Mouse (Mus musculus) limb, embryonic 13.5 days (tissue): Measurements from ENCODE around the gene Tmem184b. TPM values are rescaled to one million over a fixed set of nuclear protein-coding genes. Genes with fewer than 3 reads are reported as not detected.

Experiments
- ATAC-seq: fragments of 200-750 bp; cut with Nextera tagmentation; 2 replicates; pipeline ENCODE4 v1.8.0; 2017; ENCODE audit warnings: low read depth, moderate number of reproducible peaks, moderate TSS enrichment; ENCODE audit not compliant: low FRiP score
- H3K27ac ChIP-seq: fragments of 300-500 bp; sonication (generic); 2 replicates; pipeline ENCODE4 v1.5.1; 2015; ENCODE audit warnings: inconsistent platforms, mild to moderate bottlenecking, moderate library complexity
- H3K27me3 ChIP-seq: fragments of 300-500 bp; sonication (generic); 2 replicates; pipeline ENCODE4 v1.6.1; 2015; ENCODE audit warnings: mild to moderate bottlenecking, inconsistent platforms
- H3K36me3 ChIP-seq: fragments of 300-500 bp; sonication (generic); 2 replicates; pipeline ENCODE4 v1.6.1; 2015; ENCODE audit warnings: inconsistent platforms, mild to moderate bottlenecking, moderate library complexity
- H3K4me1 ChIP-seq: fragments of 300-500 bp; sonication (generic); 2 replicates; pipeline ENCODE4 v1.6.1; 2015; ENCODE audit warnings: inconsistent platforms
- H3K4me2 ChIP-seq: fragments of 300-500 bp; sonication (generic); replicated peaks from 2 replicates; pipeline ENCODE4 v1.6.1; 2015; ENCODE audit warnings: inconsistent platforms, mild to moderate bottlenecking, moderate library complexity
- H3K4me3 ChIP-seq: fragments of 300-500 bp; sonication (generic); 2 replicates; pipeline ENCODE4 v1.5.1; 2015; ENCODE audit warnings: moderate library complexity, mild to moderate bottlenecking, inconsistent platforms
- H3K9ac ChIP-seq: fragments of 300-500 bp; sonication (generic); 2 replicates; pipeline ENCODE4 v1.6.1; 2015; ENCODE audit warnings: mild to moderate bottlenecking, inconsistent platforms
- H3K9me3 ChIP-seq: fragments of 300-500 bp; sonication (generic); 2 replicates; pipeline ENCODE4 v1.6.1; 2016; ENCODE audit warnings: inconsistent platforms
- WGBS: fragments of 180-500 bp; shearing (Covaris S2); methylation state at CpG from one replicate; pipeline ENCODE4 v1.1.7; 2015; 5-methylcytosine and 5-hydroxymethylcytosine counted together
- polyA plus RNA-seq: library from polyadenylated mRNA; unstranded; fragments of >200 nt; fragmentation: Nextera tagmentation; extraction: Ambion mirVana; gene quantifications from 2 replicates; pipeline ENCODE4 v1.2.1, GENCODE M21; 2015

Gene Tmem184b
- polyA plus RNA-seq, 1 experiment from 2014 or later: 77.6 TPM

DNA sequence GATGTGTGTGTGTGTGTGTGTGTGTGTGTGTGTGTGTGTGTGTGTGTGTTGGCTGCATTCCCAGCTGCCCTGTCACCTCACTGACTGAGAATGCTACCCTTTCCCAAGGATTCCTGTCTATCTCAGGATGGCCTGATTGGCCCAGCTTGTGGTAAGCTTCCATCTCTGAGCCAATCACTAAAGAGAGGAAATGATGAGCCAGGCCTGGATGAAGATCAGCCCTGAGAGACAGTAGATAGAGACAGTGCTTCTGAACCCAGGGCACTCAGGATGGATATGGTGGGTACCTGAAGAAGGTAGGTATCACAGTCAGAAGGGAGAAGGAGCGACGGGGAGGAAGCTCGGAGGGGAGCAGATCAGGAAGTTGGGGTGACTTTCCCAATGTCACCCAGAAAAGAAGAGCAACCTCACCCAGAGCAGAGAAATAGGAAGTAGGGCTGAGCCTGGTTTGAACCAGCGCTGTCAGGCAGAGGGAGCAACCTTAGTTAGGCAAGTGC, 5.8 kb upstream of the Tmem184b start:
- WGBS: 85% methylated on average over 4 of the region's 4 CpGs
- no peak for ATAC-seq

DNA sequence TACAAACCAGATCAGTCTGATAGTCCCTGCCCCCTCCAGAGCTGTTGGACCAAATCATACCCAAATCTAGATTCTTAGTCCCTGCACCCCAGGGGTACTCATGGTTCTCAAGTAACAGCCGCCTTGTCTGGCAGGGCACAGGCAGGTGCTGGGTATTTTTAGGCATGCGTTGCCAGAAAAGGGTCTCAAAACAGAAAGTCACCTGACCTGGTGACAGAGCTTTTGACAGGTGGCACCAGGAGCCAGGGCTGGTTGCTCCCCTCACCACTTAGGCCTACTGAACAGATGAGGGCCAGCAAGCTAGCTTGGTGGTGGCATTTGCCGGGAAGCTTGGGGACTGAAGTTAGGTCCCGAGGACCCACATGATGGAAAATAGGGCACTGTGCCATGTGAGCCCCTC, 3.2 kb upstream of the Tmem184b start:
- H3K4me2 ChIP-seq: no peak overlapping the region
- H3K4me1 ChIP-seq: peaks cover 21% of the 10 kb centered on the region
- H3K27me3 ChIP-seq: no peaks in the 10 kb centered on the region
- no peak for ATAC-seq
- no peaks in the 10 kb centered on the region for H3K9me3 ChIP-seq
- H3K27ac ChIP-seq: no peak overlapping the region
- H3K9ac ChIP-seq: no peak overlapping the region
- H3K4me3 ChIP-seq: no peak overlapping the region
- 73% methylated on average over 4 of the region's 4 CpGs for WGBS
- no peaks in the 10 kb centered on the region for H3K36me3 ChIP-seq

More for the DNA sequence above, 5.8 kb upstream of the Tmem184b start:
- H3K9me3 ChIP-seq: no peaks in the 10 kb centered on the region
- H3K27ac ChIP-seq: no peak overlapping the region
- H3K4me3 ChIP-seq: no peak overlapping the region
- H3K27me3 ChIP-seq: no peaks in the 10 kb centered on the region
- no peaks in the 10 kb centered on the region for H3K36me3 ChIP-seq
- no peak overlapping the region for H3K9ac ChIP-seq
- no peak overlapping the region for H3K4me2 ChIP-seq
- H3K4me1 ChIP-seq: peaks cover 9% of the 10 kb centered on the region

DNA sequence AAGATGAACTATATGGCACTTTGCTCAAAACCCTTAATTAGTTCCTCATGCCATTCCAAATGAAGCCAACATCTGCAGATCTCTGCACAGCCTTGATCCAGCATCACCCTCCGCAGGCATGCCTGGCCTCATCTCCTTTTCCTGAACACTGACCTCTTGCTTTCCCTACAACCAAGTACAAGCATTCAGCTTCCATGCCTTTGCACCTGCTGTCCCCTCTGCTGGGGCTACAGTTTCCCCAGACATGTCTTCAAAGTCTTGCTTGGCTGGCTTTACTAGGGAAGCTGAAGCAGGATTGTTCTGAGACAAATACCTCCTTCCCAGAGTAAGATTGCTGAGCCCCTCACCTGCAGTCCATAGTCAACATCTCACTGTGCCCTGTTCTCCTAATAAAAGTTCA, 908 bp upstream of the Tmem184b start:
- ATAC-seq: no peak
- peak overlapping the region; percentile 14; the same call in 1 of the 2 replicates for H3K9ac ChIP-seq
- H3K9me3 ChIP-seq: no peaks in the 10 kb centered on the region
- no peaks in the 10 kb centered on the region for H3K27me3 ChIP-seq
- peak overlapping the region; percentile 88 for H3K4me2 ChIP-seq
- peaks cover 44% of the 10 kb centered on the region for H3K4me1 ChIP-seq
- 21% methylated on average over 1 of the region's 1 CpGs for WGBS
- peak overlapping the region; percentile 94 for H3K4me3 ChIP-seq
- no peaks in the 10 kb centered on the region for H3K36me3 ChIP-seq
- no peak overlapping the region for H3K27ac ChIP-seq

DNA sequence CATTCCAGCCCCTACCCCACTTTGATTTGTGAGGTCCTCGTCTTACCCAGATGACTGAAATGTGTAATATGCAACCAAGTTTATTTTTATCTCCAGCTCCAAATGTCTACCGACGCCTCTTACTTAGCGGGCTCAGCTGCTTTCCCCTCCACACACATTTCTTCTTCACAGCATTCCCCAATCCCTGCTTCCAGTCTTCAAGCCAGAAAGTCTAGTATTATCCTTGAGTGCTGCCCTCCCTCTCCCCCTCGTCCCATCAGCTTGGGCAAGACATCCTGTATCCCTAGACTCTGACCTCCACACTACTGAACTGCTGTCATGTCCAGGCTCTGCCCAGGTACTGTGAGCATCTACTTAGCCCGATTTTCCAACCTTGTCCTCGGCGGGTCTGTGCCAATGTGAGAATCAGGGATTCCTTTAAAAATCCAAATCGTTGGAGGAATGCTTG, 418 bp upstream of the Tmem184b start:
- H3K9me3 ChIP-seq: no peaks in the 10 kb centered on the region
- 14% methylated on average over 9 of the region's 9 CpGs for WGBS
- ATAC-seq: no peak
- H3K9ac ChIP-seq: peak overlapping the region; percentile 95
- peaks cover 45% of the 10 kb centered on the region for H3K4me1 ChIP-seq
- H3K4me3 ChIP-seq: peak overlapping the region; percentile 94
- H3K27ac ChIP-seq: peak overlapping the region; percentile 83; the same call in 1 of the 2 replicates
- H3K4me2 ChIP-seq: peak overlapping the region; percentile 88
- H3K36me3 ChIP-seq: no peaks in the 10 kb centered on the region
- H3K27me3 ChIP-seq: no peaks in the 10 kb centered on the region

DNA sequence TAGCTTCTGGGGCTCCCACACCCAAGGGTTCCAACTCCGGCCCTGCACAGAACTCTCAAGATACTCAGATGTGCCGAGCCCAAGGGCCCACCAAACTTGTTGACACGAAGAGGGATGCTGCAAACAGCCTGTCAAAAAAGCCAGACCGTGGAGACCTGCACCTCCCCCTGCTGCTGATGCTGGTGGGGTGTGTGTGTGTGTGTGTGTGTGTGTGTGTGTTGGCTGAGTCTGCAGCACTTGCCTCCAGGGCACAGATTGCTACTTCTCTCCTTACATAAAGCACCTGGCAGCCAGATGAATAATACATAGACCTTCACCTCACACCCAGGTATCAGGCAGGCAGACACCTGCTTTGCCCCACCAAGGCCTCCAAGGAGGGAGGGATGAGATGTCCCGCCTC, 1.2 kb downstream of the Tmem184b start:
- H3K4me2 ChIP-seq: peak overlapping the region; percentile 88
- H3K4me1 ChIP-seq: peaks cover 45% of the 10 kb centered on the region
- peaks cover 10% of the 10 kb centered on the region for H3K36me3 ChIP-seq
- no peak overlapping the region for H3K27ac ChIP-seq
- peak overlapping the region; percentile 95 for H3K9ac ChIP-seq
- WGBS: 18% methylated on average over 5 of the region's 5 CpGs
- H3K9me3 ChIP-seq: no peaks in the 10 kb centered on the region
- ATAC-seq: no peak
- peak overlapping the region; percentile 94 for H3K4me3 ChIP-seq
- H3K27me3 ChIP-seq: no peaks in the 10 kb centered on the region

DNA sequence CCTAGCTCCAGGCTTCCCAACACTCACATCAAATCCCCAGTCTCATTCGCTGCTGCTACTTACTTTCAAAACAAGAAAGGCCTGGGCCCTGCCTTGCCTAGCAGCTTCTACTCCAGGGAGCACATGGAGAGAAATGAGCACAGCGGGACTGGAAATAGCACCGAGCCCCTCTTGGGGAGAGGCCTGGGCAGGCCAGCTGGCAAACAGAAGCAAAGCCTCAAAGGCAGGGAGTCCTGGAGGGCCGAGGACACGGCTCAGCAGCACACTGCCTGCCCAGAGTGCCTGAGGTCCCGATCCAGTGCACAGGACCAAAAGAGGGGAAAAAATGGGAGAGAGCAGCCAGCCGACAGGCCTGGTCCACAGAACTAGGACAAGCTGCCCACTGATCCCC, 2.4 kb downstream of the Tmem184b start:
- H3K27me3 ChIP-seq: no peaks in the 10 kb centered on the region
- H3K4me2 ChIP-seq: peak overlapping the region; percentile 88
- H3K9me3 ChIP-seq: no peaks in the 10 kb centered on the region
- peak overlapping the region; percentile 94 for H3K4me3 ChIP-seq
- WGBS: 53% methylated on average over 7 of the region's 7 CpGs
- no peak for ATAC-seq
- H3K27ac ChIP-seq: no peak overlapping the region
- peaks cover 45% of the 10 kb centered on the region for H3K4me1 ChIP-seq
- peak overlapping the region; percentile 40 for H3K9ac ChIP-seq
- H3K36me3 ChIP-seq: peaks cover 16% of the 10 kb centered on the region

DNA sequence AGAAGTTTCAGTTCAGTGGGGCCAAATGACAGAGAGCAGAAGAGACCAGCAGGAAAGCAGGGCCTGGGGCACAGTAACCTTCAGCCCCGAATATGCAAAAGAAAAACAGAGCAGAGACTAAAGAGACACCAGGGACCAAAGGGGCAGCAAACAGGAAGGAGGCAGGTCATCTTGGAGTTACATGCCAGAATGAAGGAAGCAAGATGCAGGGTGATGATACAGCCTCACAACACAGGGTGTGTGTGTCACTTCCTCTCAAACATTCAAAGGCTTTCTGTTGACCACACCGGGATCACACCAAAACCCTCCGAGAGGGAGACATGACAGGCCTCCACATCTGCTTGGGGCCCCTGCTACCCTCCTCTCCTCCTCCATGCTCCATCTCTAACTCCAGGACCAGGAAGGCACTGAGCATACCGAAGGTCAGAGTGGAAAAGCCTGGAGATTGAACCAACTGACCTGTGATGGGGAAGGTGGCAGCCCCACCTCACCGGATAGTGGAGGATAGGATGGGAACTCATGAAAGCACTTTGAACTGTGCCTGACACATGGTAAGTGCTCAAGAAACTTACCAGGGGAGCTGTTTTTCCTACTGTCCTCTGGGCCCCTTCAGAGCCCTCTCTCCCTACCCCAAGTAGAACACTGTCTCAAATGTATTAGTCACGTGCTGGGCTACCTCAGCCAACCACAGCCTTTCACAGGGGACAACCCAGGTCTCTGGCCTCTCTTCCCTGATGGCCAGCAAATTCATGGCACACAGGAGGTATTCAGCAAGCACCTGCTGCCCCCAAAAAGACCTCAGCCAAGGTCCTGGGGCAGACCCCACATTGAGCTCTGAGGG, 3.0 kb downstream of the Tmem184b start:
- ATAC-seq: no peak
- peak overlapping the region; percentile 94 for H3K4me3 ChIP-seq
- no peaks in the 10 kb centered on the region for H3K27me3 ChIP-seq
- no peak overlapping the region for H3K27ac ChIP-seq
- H3K4me2 ChIP-seq: peak overlapping the region; percentile 88
- no peaks in the 10 kb centered on the region for H3K9me3 ChIP-seq
- H3K9ac ChIP-seq: peak overlapping the region; percentile 55
- peaks cover 51% of the 10 kb centered on the region for H3K4me1 ChIP-seq
- WGBS: 66% methylated on average over 6 of the region's 6 CpGs
- H3K36me3 ChIP-seq: peaks cover 16% of the 10 kb centered on the region

DNA sequence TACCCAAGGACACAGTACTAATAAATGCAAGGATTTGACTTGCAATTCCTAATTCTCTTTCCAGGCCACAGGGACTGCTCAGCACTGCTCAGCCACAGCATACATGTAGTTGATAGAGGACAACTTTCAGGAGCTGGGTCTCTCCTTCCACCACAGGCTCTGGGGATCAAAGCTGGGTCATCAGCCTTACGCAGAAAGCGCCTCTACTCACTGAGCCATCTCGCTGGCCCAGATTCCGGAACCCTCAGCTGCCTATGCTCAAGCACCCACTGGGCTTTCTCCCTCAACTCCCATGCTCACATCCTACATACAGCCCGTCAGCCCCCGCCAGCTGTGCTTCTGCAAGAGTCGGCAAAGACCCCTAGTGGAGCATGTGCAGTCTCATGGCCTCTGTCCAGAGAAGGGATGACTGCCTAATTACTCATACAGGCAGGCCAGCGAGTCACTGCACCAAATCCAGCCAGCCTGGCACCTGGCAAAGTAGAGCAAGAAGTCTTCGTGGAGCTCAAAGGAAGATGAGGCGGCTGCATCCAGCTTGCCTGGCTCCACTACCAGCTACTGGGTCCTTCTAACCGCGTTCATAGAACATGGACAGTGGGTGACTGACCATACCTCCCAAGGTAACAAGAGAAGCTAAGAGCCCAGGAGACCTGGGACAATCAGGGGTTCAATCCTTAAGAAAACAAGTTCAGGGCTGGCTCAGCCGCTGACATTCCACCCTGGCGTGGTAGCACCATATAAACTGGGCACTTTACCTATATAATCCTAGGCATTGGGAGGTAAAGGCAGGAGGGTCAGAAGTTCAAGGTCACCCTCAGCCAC, 3.9 kb downstream of the Tmem184b start:
- Histone ChIP-seq H3K27ac (no peak overlapping the region), H3K4me3 (no peak overlapping the region), H3K9me3 (no peaks in the 10 kb centered on the region), H3K4me2 (no peak overlapping the region), H3K36me3 (peaks cover 16% of the 10 kb centered on the region), H3K4me1 (peaks cover 59% of the 10 kb centered on the region), H3K9ac (no peak overlapping the region; the same call in 1 of the 2 replicates), H3K27me3 (no peaks in the 10 kb centered on the region)
- ATAC-seq: no peak
- 79% methylated on average over 14 of the region's 14 CpGs for WGBS

DNA sequence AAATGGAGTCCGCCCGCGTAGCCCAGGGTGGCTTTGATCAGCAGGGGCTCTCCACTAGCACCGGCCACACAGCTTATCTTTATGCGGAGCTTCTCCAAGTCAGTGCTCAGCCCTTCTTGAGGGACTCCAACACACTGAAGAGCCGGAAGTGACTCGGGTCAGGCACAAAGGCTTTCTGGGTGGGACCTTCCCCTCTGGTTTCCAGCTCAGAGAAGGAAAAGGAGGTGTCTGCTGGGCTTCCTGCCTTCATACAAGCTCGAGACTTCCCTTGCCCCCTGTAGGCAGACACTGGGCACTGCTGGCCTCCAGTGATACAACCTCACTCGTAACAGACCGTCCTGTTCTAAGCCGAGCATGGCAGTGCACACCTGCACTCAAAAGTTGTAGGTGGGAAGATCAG, 6.6 kb downstream of the Tmem184b start:
- Histone ChIP-seq H3K27ac (no peak overlapping the region), H3K36me3 (peaks cover 19% of the 10 kb centered on the region), H3K4me3 (no peak overlapping the region), H3K9me3 (no peaks in the 10 kb centered on the region), H3K9ac (no peak overlapping the region), H3K4me2 (0 out of 2 replicates have a peak overlapping the region, but pooled peaks have one; percentile 7), H3K27me3 (no peaks in the 10 kb centered on the region), H3K4me1 (peaks cover 68% of the 10 kb centered on the region)
- WGBS: 81% methylated on average over 11 of the region's 11 CpGs
- no peak for ATAC-seq

DNA sequence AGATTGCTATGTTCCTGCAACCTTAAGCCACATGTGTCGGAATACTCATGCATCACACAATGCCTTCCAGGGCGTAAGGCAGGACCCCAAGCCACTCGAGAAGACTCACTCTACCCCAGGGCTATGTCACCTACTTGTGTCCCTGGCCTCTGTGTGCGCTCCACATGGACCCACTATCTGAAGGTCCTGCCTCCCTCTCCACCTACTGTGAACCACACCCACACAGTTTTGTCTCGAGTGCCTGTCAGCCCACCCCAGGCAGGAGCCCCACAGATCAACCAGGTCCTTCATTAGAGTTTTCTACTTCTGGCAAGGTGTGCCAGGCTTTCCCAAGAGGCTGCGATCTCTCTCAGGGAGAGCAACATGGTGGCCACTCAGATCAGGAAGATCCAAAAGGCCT, 8.1 kb downstream of the Tmem184b start:
- H3K4me3 ChIP-seq: no peak overlapping the region
- H3K4me2 ChIP-seq: no peak overlapping the region
- no peak overlapping the region for H3K27ac ChIP-seq
- peaks cover 23% of the 10 kb centered on the region for H3K36me3 ChIP-seq
- no peak for ATAC-seq
- H3K9me3 ChIP-seq: no peaks in the 10 kb centered on the region
- 71% methylated on average over 6 of the region's 6 CpGs for WGBS
- H3K4me1 ChIP-seq: peaks cover 61% of the 10 kb centered on the region
- no peaks in the 10 kb centered on the region for H3K27me3 ChIP-seq
- H3K9ac ChIP-seq: 0 out of 2 replicates have a peak overlapping the region, but pooled peaks have one; percentile 3

DNA sequence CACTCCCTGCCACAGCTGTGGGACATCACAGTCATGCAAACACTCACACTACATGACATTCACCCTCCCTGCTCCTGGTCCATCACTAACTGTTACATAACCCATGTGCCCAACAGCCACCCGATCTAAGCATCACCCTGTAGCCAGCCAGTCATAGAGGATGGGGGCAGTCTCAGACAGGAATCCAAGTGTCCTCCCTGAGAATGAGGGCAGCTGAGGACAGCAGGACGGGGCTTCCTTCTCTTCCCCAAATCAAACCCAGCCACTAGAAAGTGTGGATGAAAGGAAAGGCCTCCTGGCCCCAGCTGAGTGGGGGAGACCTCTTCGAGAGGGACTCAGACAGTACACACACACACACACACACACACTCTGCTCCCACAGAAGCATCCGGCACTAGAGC, 8.5 kb downstream of the Tmem184b start:
- ATAC-seq: no peak
- H3K9ac ChIP-seq: no peak overlapping the region
- peaks cover 23% of the 10 kb centered on the region for H3K36me3 ChIP-seq
- no peak overlapping the region for H3K27ac ChIP-seq
- no peak overlapping the region for H3K4me2 ChIP-seq
- no peaks in the 10 kb centered on the region for H3K9me3 ChIP-seq
- no peak overlapping the region for H3K4me3 ChIP-seq
- no peaks in the 10 kb centered on the region for H3K27me3 ChIP-seq
- peaks cover 58% of the 10 kb centered on the region for H3K4me1 ChIP-seq
- 67% methylated on average over 4 of the region's 4 CpGs for WGBS

DNA sequence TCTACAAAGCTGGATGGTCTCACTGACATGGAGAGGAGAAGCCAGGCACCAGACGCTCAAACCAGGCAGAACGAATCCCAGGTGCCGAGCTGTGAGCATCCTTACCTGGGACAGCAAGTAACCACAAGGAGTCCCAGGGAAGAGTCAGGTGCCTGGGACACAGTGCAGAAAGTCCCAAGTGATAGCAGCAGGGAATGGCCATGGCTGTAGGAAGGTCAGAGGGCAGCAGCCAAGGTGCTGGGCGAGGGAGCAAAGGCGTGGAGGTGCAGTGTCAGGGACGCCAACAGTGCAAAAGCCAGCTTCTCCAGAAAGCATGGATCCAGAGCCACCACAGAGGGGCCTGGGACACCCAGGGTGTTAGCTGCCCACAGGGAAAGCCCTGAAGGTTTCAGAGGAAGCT, 10.3 kb downstream of the Tmem184b start:
- Histone ChIP-seq H3K27ac (no peak overlapping the region), H3K36me3 (peaks cover 20% of the 10 kb centered on the region), H3K27me3 (no peaks in the 10 kb centered on the region), H3K4me1 (peaks cover 69% of the 10 kb centered on the region), H3K4me2 (no peak overlapping the region), H3K9me3 (no peaks in the 10 kb centered on the region), H3K4me3 (no peak overlapping the region), H3K9ac (no peak overlapping the region)
- 72% methylated on average over 6 of the region's 6 CpGs for WGBS
- ATAC-seq: no peak
